Mouse (Mus musculus) limb, embryonic 10.5 days (tissue): ENCODE data around the gene Sumo2. TPM values are rescaled to one million over a fixed set of nuclear protein-coding genes. Genes with fewer than 3 reads are reported as not detected.
A peak's percentile ranks its signal among the peaks of the same experiment; 100 is the strongest.
"Not testable (repeated sequence)": the region's sequence is repeated elsewhere in the genome, so short reads cannot be mapped to it uniquely, and the experiment has no call there.

Source experiments
- DNase-seq: peaks from one replicate; pipeline ENCODE4 v3.0.0-alpha.2; 2017; ENCODE audit warnings: low spot score
- H3K27ac ChIP-seq: fragments of 300-500 bp; sonication (generic); 2 replicates; pipeline ENCODE4 v1.5.1; 2016; ENCODE audit warnings: mild to moderate bottlenecking
- H3K27me3 ChIP-seq: fragments of 300-500 bp; sonication (generic); 2 replicates; pipeline ENCODE4 v1.6.1; 2016; ENCODE audit warnings: low read depth, mild to moderate bottlenecking; ENCODE audit not compliant: poor library complexity, severe bottlenecking
- H3K36me3 ChIP-seq: fragments of 300-500 bp; sonication (generic); 2 replicates; pipeline ENCODE4 v1.6.1; 2016; ENCODE audit warnings: mild to moderate bottlenecking, moderate library complexity
- H3K4me1 ChIP-seq: fragments of 300-500 bp; sonication (generic); 2 replicates; pipeline ENCODE4 v1.6.1; 2016
- H3K4me3 ChIP-seq: fragments of 300-500 bp; sonication (generic); 2 replicates; pipeline ENCODE4 v1.5.1; 2016; ENCODE audit warnings: mild to moderate bottlenecking, moderate library complexity
- H3K9me3 ChIP-seq: fragments of 300-500 bp; sonication (generic); replicated peaks from 2 replicates; pipeline ENCODE4 v1.6.1; 2016; ENCODE audit warnings: mild to moderate bottlenecking
- WGBS: fragments of 180-500 bp; shearing (Covaris S2); methylation state at CpG from one replicate; pipeline ENCODE4 v1.1.7; 2016; 5-methylcytosine and 5-hydroxymethylcytosine counted together
- polyA plus RNA-seq: library from polyadenylated mRNA; unstranded; fragments of >200 nt; fragmentation: Nextera tagmentation; extraction: Ambion mirVana; gene quantifications from 2 replicates; pipeline ENCODE4 v1.2.1, GENCODE M21; 2016

Gene Sumo2
- polyA plus RNA-seq, 1 experiment from 2014 or later = 1,406 TPM

DNA sequence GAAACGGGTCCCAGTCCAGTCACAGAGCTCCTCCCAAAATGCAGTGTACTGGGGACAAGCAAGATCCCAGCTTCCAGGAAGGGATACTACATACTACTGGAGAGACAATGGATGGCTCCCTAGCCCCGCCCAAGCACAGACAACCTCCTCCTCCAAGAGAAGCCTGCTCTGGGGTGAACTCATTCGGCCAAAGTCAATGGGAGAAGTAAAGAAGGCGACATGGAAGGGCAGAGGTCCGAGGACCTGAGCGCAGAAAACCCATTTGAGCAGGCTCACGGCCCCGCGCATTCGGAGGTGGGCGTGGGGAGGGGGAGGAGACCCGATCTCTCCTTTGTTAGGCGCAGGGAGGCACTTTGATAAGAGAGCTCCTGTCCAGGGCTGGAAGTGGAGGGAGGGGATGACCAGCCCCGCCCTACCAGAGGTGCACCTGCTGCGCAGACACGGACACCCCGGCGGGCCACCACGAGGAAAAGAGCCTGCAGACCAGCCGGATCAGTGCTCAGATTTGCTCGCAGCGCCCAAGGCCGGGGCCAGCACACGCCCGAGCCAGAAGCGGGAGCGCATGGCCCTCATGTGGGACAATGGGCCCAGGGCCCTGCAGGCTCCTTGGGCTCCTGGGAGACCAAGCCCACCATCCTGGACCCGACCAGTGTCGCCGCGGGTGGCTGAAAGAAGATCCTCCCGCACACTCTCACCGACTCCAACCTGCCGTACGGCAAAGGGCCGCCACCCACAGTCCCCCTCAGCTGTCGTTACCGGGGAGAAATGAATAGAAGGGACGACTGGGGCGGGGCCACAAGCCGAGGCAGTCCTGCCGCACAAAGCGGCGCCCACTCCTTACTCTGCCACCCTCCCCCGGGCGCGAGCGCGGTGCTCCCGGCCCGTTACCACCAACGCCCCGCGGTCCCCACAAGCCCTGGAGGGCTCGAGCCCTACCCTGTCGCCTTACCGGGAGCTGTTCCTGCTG is 22.5 kb downstream of the Sumo2 start:
- peak overlapping the region; percentile 98 for H3K4me3 ChIP-seq
- H3K36me3 ChIP-seq = peaks cover 11% of the 10 kb centered on the region; the same call in 1 of the 2 replicates
- H3K27ac ChIP-seq = peak overlapping the region; percentile 95
- H3K4me1 ChIP-seq = peaks cover 53% of the 10 kb centered on the region
- H3K27me3 ChIP-seq = no peaks in the 10 kb centered on the region
- WGBS = under 1% methylated on average over 57 of the region's 57 CpGs
- H3K9me3 ChIP-seq = no peaks in the 10 kb centered on the region
- peak; percentile 63 for DNase-seq

DNA sequence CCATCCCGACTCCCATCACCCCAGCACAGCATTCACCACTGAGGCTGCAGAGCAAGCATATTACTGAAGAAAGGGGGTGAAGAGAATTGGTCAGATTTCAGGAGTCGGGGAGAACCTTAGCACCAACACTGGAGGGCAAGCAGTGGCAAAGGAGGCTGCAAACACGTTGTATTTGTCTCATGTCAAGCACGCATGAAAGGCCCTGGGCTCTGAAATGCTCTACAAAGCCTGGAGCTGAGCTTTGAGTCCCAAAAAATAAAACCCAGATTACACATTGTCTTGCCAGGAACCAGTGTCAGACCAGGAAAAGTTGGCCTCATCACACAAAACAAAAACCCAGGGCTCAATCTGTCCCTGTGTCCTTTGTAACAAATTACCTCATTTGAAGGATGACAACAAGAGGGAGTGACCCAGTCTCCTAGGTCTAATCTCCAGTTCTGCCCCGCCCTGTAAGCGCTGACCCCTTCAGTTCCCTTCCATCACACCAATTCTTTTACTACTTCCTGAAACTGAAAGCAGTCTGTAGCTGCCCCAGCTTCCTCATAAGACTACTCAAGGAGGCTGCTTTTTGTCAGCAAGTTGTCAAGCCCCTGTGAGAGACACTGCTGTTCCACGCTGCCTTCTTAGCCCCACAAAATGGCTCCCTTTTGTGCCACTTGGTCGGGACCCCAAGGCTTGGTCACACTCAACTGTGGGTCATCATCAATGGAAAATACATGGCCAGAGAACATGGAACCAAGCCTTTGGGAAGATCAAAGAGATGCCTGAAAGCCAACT is 23.5 kb downstream of the Sumo2 start:
- peaks cover 17% of the 10 kb centered on the region; the same call in 1 of the 2 replicates for H3K36me3 ChIP-seq
- H3K4me3 ChIP-seq = peak overlapping the region; percentile 98
- H3K27me3 ChIP-seq = no peaks in the 10 kb centered on the region
- no peak for DNase-seq
- no peaks in the 10 kb centered on the region for H3K9me3 ChIP-seq
- WGBS = 51% methylated on average over 8 of the region's 8 CpGs
- H3K27ac ChIP-seq = peak overlapping the region; percentile 95
- H3K4me1 ChIP-seq = peaks cover 55% of the 10 kb centered on the region

DNA sequence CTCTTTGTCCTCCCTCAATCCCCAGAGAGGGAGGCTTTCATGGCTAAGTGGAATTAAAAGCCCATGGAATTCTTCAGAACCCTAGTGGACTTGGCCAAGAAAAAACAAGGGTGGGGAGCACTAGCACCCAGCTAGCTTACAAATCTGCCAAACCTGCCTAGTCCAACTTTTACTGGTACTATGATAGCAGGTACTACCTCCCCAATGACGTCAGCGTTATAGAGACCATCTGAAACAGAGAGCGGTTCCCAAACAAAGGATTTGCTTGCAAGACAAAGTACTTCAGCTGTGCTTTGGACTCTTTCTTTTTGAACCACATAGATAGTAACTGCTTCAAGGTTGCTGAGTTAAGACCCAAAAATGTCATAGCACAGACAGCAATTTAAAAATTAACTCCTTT is 24.1 kb downstream of the Sumo2 start:
- Histone ChIP-seq H3K27ac (0 out of 2 replicates have a peak overlapping the region, but pooled peaks have one; percentile 38), H3K4me1 (peaks cover 57% of the 10 kb centered on the region), H3K4me3 (peak overlapping the region; percentile 98)

DNA sequence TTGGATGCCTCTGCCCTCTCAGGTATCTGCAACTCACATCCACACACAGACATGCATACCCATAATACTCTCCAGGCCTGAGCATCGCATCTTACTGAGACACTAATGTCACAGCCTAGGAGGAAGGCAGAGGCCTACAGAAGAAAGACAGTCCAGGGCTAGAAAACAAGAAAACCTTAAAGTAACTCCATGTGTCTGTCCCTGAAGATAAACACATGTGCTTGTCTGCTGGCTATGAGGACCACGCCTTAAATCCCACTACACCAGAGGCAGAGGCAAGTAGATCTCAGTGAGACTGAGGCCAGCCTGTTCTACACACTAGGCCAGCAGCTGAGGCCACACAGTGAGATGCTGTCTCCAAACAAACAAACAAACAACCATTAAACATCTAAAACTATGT is 25.0 kb downstream of the Sumo2 start:
- DNase-seq = no peak
- H3K27ac ChIP-seq = no peak overlapping the region
- H3K27me3 ChIP-seq = no peaks in the 10 kb centered on the region
- H3K36me3 ChIP-seq = peaks cover 29% of the 10 kb centered on the region
- no peaks in the 10 kb centered on the region for H3K9me3 ChIP-seq
- peak overlapping the region; percentile 98; the same call in 1 of the 2 replicates for H3K4me3 ChIP-seq
- peaks cover 57% of the 10 kb centered on the region for H3K4me1 ChIP-seq
- WGBS = 87% methylated on average over 2 of the region's 2 CpGs

More for the DNA sequence above, 24.1 kb downstream of the Sumo2 start:
- 89% methylated on average over 3 of the region's 3 CpGs for WGBS
- Histone ChIP-seq H3K27me3 (no peaks in the 10 kb centered on the region), H3K9me3 (no peaks in the 10 kb centered on the region), H3K36me3 (peaks cover 20% of the 10 kb centered on the region; the same call in 1 of the 2 replicates)
- DNase-seq = no peak

GRCm38 (mm10) chr11:115510507-115510888 is 25.6 kb downstream of the Sumo2 start:
- 63% methylated on average over 5 of the region's 5 CpGs for WGBS
- peaks cover 57% of the 10 kb centered on the region for H3K4me1 ChIP-seq
- peak overlapping the region; percentile 30; the same call in 1 of the 2 replicates for H3K4me3 ChIP-seq

DNA sequence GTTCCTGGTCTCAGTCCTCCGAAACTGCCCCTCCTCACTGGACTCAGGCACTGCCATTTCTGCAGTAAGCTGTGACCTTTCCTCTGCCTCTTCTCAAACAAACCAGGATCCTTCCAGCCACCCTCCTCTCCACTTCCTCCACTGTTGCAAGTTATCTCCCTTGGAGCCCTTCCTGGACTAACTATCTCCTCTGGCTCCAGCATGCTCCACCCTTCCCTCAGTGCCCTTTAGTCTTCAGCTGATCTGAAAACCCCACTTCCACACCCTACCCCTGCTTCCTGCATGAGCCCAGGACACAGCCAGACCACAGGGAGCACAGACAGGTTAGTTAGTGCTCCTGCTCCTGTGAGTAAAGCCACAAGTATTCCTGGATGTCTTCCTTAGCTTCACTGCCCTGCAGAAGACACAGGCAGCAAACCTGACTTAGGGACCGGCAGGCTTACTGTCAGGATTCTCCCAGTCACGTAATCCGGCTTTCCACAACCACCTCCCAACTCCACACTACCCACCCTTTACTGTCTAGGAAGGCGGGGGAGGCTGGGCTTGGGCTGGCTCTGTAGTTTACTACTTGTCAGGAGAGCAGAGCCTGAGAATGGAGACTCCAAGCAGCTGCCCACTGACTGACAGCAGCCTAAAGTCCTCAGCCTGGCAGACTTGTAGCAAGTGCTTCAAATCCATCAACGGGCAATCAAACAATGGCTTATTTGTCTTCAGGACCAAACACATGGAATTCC is 26.1 kb downstream of the Sumo2 start:
- Histone ChIP-seq H3K36me3 (peaks cover 38% of the 10 kb centered on the region), H3K27me3 (no peaks in the 10 kb centered on the region), H3K27ac (no peak overlapping the region), H3K4me1 (peaks cover 56% of the 10 kb centered on the region), H3K4me3 (peak overlapping the region; percentile 30), H3K9me3 (no peaks in the 10 kb centered on the region)
- DNase-seq = no peak
- WGBS = 58% methylated on average over 6 of the region's 6 CpGs

More at GRCm38 (mm10) chr11:115510507-115510888, 25.6 kb downstream of the Sumo2 start:
- Histone ChIP-seq H3K9me3 (no peaks in the 10 kb centered on the region), H3K27me3 (no peaks in the 10 kb centered on the region), H3K36me3 (peaks cover 32% of the 10 kb centered on the region), H3K27ac (no peak overlapping the region; the same call in 1 of the 2 replicates)
- no peak for DNase-seq

GRCm38 (mm10) chr11:115508061-115508460 is 28.0 kb downstream of the Sumo2 start:
- Histone ChIP-seq H3K4me3 (no peak overlapping the region), H3K9me3 (no peaks in the 10 kb centered on the region), H3K27ac (no peak overlapping the region), H3K27me3 (no peaks in the 10 kb centered on the region), H3K36me3 (peaks cover 55% of the 10 kb centered on the region), H3K4me1 (peaks cover 43% of the 10 kb centered on the region)
- DNase-seq = no peak
- 82% methylated on average over 2 of the region's 2 CpGs for WGBS

- Histone ChIP-seq H3K4me3 (no peak overlapping the region), H3K9me3 (no peaks in the 10 kb centered on the region), H3K27me3 (no peaks in the 10 kb centered on the region), H3K36me3 (peaks cover 68% of the 10 kb centered on the region), H3K4me1 (peaks cover 29% of the 10 kb centered on the region), H3K27ac (no peak overlapping the region)
- WGBS = 84% methylated on average over 3 of the region's 3 CpGs
- no peak for DNase-seq
Measured at GRCm38 (mm10) chr11:115506586-115506985, 29.5 kb downstream of the Sumo2 start.

- H3K27ac ChIP-seq = no peak overlapping the region
- WGBS = 95% methylated on average over 6 of the region's 6 CpGs
- no peaks in the 10 kb centered on the region for H3K27me3 ChIP-seq
- peaks cover 91% of the 10 kb centered on the region for H3K36me3 ChIP-seq
- H3K4me3 ChIP-seq = no peak overlapping the region
- DNase-seq = no peak
- H3K4me1 ChIP-seq = 0 out of 2 replicates have a peak, but pooled peaks cover 3% of the 10 kb centered on the region
- no peaks in the 10 kb centered on the region for H3K9me3 ChIP-seq
Measured at GRCm38 (mm10) chr11:115502636-115503035, 33.4 kb downstream of the Sumo2 start.

DNA sequence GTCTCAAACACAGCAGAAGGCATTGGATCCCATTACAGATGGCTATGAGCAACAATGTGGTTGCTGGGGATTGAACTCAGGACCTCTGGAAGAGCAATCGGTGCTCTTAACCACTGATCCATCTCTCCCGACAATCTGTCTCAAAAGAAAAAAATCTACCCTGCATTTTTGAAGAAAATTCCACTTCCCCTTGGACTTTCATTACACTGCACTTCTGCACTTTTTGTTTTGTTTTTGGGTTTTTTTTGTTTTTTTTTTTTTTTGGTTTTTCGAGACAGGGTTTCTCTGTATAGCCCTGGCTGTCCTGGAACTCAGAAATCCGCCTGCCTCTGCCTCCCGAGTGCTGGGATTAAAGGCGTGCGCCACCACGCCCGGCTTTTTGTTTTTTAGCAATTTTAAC is 39.5 kb downstream of the Sumo2 start:
- H3K27ac ChIP-seq, H3K9me3 ChIP-seq, H3K27me3 ChIP-seq, H3K4me3 ChIP-seq, DNase-seq: not testable (repeated sequence)
- Histone ChIP-seq H3K36me3 (peaks cover 52% of the 10 kb centered on the region), H3K4me1 (peaks cover 11% of the 10 kb centered on the region)
- 91% methylated on average over 9 of the region's 9 CpGs for WGBS

DNA sequence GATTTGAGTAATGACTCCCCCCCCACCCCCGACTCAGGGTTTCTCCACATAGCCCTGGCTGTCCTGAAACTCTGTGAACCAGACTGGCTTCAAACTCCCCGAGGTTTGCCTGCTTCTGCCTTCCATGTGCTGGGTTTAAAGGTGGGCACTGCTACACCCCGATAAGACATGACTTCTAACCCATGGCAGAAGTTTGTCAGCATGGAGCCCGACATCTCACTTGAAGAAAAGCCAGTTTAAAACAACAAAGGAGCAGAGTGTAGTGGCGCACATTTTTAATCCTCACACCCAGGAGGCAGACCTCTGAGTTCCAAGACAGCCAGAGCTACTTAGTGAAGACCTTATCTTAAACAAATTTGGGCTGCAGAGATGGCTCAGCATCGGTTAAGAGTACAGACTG is 43.7 kb downstream of the Sumo2 start:
- Histone ChIP-seq H3K4me3 (peak overlapping the region; percentile 78), H3K4me1 (peaks cover 26% of the 10 kb centered on the region), H3K36me3 (peaks cover 32% of the 10 kb centered on the region), H3K27me3 (peaks cover 7% of the 10 kb centered on the region; the same call in 1 of the 2 replicates), H3K27ac (0 out of 2 replicates have a peak overlapping the region, but pooled peaks have one; percentile 89), H3K9me3 (no peaks in the 10 kb centered on the region)
- DNase-seq = no peak
- 48% methylated on average over 6 of the region's 6 CpGs for whole genome bisulfite sequencing
